Mouse (Mus musculus): ENCODE results near the gene Klf8.

The Klf8 gene

GRCm38 (mm10) chrX:153433659-153434293 is 196.5 kb downstream of the Klf8 start:
- in situ Hi-C loops (cut with MboI; ENCODE audit: low sequenced_read_pairs) = no loop called here

- in situ Hi-C loops (cut with MboI; ENCODE audit: low sequenced_read_pairs) = no loop called here
Measured at GRCm38 (mm10) chrX:153439573-153439972, 202.3 kb downstream of the Klf8 start.

DNA sequence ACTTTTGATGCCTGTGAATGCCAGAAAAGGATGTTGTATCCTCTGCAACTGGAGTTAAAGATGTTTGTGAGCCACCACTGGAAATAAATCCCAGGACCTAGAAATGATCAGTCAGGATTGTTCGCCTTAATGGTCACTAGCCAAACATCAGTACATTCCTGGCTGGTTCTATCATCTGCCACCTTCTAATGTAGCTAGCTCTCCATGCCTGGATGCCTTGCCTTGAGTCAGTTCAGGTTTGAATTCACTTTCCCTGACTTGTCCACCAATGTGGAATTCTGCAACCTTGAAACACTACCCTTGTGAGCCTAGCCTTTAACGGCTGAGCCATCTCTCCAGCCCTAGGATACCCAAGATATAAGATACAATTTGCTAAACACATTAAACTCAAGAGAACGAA is 202.8 kb downstream of the Klf8 start:
- in situ Hi-C loops (cut with MboI; ENCODE audit: low sequenced_read_pairs) = no loop called here
